Comparison of ENCODE assay signal across 24 mouse cellular contexts in the genomic region with DNA sequence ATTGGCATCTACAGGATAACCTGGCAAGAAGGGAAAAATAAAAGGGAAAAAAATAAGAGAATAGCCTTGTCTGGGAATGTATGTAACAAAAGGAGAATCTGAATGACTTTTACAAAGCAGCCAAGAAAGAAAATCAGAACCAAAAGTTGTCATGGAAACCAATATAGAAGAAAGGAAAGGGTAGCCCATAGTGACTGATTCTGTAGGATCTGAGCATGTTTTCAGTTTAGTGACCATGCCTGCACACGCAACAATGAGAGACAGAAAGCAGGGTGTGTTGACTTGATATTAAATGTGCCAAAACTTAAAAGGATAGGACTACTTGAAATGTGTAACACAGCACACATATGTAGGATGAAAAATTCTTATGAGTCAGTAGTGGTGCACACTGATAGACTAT.
"Had no signal": no experiment of that assay in that cellular context is flagged by ENCODE, and none has a peak within 500 bp of the region (broad histone marks: within the 10 kb centered on the region; RNA-seq: fewer than 3 reads in every experiment).

No protein-coding gene starts in this region.

- DNase-seq: gastrocnemius, postnatal 14 days; gastrocnemius, postnatal 36 days; heart, adult 11 months; heart, adult 2 months; heart, postnatal 14 days; heart, postnatal 36 days; kidney, adult 11 months; kidney, adult 8-10 months; kidney, postnatal 10 days; kidney, postnatal 25 days; kidney, postnatal 4 days; liver had no signal

- H3K9ac ChIP-seq: heart, embryonic 13.5 days; heart, embryonic 15.5 days; hindbrain, embryonic 13.5 days; hindbrain, embryonic 15.5 days; limb, embryonic 12.5 days had no signal

- H3K36me3 ChIP-seq: heart, embryonic 13.5 days; heart, embryonic 15.5 days; hindbrain, embryonic 13.5 days; hindbrain, embryonic 15.5 days; limb, embryonic 10.5 days; limb, embryonic 12.5 days had no signal

- H3K9me3 ChIP-seq: heart, embryonic 13.5 days; heart, embryonic 15.5 days; hindbrain, embryonic 13.5 days; hindbrain, embryonic 15.5 days; limb, embryonic 10.5 days; limb, embryonic 12.5 days had no signal

- H3K4me1 ChIP-seq: heart, embryonic 13.5 days; heart, embryonic 15.5 days; hindbrain, embryonic 13.5 days; hindbrain, embryonic 15.5 days; limb, embryonic 12.5 days had no signal

- ATAC-seq: hindbrain, postnatal 0 days; intestine, embryonic 16.5 days had no signal

- H3K4me3 ChIP-seq: heart, adult 2 months; heart, embryonic 13.5 days; heart, embryonic 15.5 days; hindbrain, embryonic 13.5 days; hindbrain, embryonic 15.5 days; layer of hippocampus, adult 2 months; left cerebral cortex, adult 2 months; limb, embryonic 10.5 days; limb, embryonic 12.5 days had no signal

- H3K27me3 ChIP-seq: heart, embryonic 13.5 days; heart, embryonic 15.5 days; hindbrain, embryonic 13.5 days; hindbrain, embryonic 15.5 days; limb, embryonic 12.5 days had no signal

- H3K27ac ChIP-seq: heart, adult 2 months; heart, embryonic 13.5 days; heart, embryonic 15.5 days; hindbrain, embryonic 13.5 days; hindbrain, embryonic 15.5 days; hindbrain, postnatal 0 days; layer of hippocampus, adult 2 months; left cerebral cortex, adult 2 months; limb, embryonic 10.5 days; limb, embryonic 12.5 days had no signal

- H3K4me2 ChIP-seq: heart, embryonic 11.5 days; heart, embryonic 13.5 days; heart, embryonic 15.5 days; hindbrain, embryonic 13.5 days; hindbrain, embryonic 15.5 days; limb, embryonic 12.5 days; liver, embryonic 11.5 days had no signal
